Mouse (Mus musculus) mouse embryonic stem cell (cell line): Measurements from ENCODE around the gene Olfr870.
"Not testable (repeated sequence)": the region's sequence is repeated elsewhere in the genome, so short reads cannot be mapped to it uniquely, and the experiment has no call there.

Source experiments
- in situ Hi-C, 2 experiments: fragments of 300-500 bp; cut with MboI; formaldehyde crosslinking; loops; 1 replicate in 1 of 2; 3 replicates in 1 of 2; pipeline ENCODE4 v1.14.3; 2019 to 2020; ENCODE audit warnings: low sequenced_read_pairs in 2 of 2, low pct_unique_long_range_greater_than_20kb in 1 of 2, mixed read lengths in 1 of 2; ENCODE audit not compliant: unreplicated experiment in 1 of 2

Gene Olfr870

DNA sequence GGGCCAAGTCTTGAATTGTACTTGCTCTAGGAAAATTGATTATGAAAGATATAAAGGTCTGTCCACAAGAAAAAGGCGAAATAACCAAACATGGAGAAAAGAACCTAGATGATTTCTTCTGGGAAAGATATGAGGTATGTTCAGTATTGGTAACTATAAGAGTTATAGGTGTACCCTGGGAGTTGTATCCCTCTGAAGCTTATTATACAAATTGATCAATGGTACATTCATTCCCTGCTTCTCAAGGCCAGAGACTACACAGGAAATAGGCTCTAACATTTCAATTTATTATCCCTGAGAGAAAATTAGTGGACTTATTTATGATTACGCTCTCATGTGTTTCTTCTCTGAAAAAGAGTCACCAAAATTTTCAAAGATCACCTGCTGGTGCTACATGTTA lies at the start of gene Olfr870:
Gene Olfr870 (minus strand): TSS at position 101 of the 400 bp plus-strand sequence.
- in situ Hi-C loops, result no loop called here

DNA sequence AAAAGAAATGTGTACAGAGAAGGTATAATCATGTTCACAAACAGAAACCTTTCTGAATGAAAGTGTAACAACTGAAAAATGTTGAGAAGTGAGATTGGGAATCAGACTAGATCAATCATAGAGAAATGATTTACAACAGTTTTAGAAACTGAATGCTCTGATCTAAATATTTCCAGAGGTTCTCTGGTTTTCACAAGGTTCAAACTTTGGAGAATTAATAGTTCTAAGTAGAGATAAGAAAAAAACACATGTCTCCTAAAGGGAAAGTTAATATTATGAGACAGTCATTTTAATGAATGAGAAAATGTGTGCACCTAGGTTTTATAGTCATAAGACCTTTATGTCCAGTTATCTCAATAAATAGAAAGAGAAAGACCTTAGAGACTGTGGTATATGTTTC lies 38.0 kb upstream of the Olfr870 start, which contains the start of gene Olfr871:
Gene Olfr871 (plus strand): TSS at position 301 of the 400 bp plus-strand sequence.
- in situ Hi-C loops, result no loop called here

DNA sequence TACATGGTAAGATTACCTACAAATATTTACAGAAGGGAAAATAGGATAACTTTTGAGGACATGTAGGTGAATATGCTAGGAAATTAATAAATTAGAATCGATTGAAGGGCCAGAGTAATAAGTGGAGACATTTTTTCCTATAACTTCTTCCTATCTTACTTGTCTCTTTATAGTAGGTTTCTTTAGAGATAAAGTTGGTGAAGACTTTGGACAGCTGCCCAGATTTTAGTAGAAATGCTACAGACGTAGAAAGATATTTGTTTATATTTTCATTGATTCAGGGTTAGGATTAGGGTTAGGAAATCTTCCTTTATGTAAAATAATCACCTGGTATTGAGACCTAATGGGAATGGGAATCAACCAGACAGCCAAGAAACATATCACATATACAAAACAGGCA lies 37.6 kb upstream of the Olfr870 start:
- in situ Hi-C loops, result no loop called here

DNA sequence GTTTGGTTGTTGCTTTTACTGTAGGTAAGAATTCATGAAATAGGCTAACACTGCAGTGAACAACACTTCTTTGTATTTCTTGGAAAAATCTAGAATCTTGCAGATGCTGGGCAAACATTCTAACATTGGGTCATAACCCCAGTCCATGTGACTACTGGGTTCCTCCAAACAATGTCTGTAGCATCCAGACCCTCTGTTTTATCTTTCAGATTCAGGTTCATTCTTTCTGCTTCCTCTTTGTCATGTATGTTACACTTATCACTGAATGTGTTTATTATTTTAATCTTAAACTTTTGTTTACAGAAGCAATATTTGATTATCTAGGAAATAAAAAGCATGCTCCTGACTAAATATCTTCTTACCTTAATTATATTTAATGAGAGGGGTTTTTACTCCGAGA lies 37.0 kb upstream of the Olfr870 start:
- in situ Hi-C loops, result no loop called here

DNA sequence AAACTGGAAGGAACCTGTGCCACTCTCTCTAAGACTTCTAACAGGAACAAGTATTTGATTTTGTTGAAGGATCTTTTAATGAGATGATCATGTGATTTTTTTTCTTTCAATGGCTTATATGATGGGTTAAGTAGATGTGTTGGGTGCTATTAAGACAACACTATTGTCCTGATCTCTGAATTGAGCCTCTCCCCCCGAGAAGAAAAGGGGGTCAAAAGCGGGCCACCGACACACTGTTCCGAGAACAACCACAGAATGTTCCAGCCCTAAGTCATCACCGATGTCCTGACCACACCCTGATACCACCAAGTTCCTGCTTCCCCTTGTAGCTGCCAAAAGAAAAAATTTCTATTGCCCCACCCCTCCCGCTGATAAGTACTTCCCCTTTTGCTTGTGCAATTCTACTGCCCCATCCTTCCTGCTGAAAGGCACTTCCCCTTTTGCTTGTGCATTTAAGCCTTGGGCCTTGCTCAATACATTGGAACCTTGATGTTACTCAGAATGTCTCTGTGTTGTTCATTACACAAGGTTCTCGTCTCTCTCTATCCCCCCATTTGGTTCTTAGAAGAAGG lies 29.6 kb upstream of the Olfr870 start:
- in situ Hi-C loops, result not testable (repeated sequence)

DNA sequence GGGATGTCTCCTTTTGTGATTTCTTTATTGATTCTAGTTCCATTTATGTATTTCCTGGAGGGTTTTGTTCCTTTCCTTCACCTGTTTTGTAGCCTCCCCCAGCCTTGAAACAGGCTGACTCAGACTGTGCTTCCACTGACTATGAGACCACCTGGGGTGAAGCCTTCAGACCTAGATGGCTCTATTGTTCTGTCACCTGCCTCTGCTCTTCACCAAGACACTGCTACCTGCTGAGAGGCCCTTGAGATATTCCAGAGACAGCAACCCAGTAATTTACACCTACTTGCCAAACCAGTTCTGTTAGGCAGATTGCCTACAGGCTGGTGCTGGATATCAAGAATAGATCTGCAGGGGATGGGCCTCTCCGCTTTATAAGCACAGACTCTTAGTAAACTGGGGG lies 28.3 kb upstream of the Olfr870 start:
- in situ Hi-C loops, result no loop called here

DNA sequence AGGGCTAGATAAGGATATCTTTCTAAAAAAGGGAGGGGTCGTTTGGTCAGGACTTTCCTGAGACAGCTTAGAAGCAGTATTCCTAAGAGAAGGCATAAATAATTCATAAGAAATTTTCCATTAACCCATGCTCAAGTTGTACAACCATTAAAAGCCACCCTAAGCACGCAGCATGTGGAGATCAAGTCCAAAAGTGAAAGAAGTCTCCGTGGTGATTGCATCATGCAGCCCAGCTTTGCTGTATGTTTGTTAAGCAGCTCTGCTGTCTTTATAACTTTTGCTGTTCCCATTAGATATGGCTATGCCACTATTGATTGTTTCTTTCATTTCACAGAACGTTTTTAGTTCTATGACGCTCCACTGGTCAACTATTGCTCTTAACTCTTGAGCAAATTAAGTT lies 5.6 kb upstream of the Olfr870 start:
- in situ Hi-C loops, result no loop called here

DNA sequence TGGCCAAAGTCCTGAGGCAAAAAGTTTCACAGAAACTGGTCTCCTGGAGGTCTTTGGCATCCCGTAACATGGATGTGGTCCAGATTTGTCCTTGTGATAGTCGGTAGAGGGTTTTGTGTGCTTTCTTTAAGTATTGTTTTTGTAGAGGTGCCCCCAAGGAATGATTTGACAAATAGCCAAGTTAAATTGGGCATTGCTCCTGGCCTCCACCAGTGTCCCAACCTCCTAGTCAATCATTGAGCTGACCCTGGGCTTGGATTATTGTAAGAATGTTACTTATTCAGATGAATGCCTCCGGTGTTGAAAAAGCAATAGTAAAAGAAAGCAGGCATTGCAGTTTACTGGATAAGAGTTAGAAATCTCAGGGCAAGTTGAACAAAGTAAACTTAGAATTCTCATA lies 24.2 kb downstream of the Olfr870 start:
- in situ Hi-C loops, result no loop called here

DNA sequence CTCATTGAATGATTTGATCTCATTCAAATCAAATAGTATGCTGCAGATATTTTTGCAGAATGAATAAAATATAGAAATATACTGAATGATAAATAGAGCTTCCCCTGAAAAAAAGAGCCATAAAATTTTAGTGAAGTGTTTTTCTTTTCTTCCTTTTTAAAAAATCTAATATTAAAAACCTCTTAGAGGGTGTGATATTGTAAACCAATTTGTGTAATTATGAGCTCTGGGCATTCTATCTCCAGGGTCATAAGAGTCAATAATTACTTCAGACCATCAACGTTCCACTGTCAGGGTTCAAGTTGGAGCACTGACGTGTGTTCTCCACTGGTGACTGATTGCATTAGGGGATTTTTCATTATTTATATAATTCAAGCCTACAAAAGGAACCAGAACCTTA lies 45.1 kb downstream of the Olfr870 start, which contains the start of gene Olfr869:
Gene Olfr869 (plus strand): TSS at position 301 of the 400 bp plus-strand sequence.
- in situ Hi-C loops, result no loop called here
